Mouse (Mus musculus): ENCODE results near the gene Vps11.

DNA sequence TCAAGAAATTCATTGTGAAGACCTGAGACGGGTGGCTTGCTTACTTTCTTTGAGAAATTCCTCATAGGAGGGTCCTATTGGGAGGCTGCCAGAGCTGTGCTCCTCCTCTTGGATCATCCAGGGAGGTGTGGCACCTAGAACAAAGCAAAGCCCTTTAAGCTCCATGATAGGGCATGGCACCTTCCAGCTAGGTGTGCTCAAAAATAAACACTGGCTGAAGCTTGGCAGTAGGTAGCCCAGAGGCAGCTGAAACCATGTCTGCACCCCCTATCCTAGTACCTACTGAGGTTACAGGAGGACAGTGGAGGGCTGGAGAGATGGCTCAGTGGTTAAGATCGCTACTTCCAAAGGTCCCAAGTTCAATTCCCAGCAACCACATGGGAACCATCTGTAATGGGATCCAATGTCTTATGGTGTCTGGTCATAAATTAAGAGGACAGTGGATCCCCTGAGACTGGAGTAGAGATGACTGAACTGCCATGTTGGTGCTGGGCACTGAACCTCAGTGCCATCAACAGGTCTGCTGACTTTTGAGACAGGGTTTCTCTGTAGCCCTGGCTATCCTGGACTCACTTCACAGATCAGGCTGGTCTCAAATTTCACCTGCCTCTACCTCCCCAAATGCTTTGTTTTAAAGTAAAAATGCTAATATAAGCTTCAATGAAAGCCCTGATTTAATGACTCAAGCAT is 49.3 kb upstream of the Vps11 start:
- TF ChIP-seq GATA1 (IDR thresholded peaks at IDR 0.05; ENCODE audit: borderline replicate concordance, low read length), result no peak
- no peak for TF ChIP-seq FLI1 (IDR thresholded peaks at IDR 0.05; ENCODE audit: low read length)
